Mouse (Mus musculus): ENCODE measurements around the gene Plch2.

Plch2 gene

DNA sequence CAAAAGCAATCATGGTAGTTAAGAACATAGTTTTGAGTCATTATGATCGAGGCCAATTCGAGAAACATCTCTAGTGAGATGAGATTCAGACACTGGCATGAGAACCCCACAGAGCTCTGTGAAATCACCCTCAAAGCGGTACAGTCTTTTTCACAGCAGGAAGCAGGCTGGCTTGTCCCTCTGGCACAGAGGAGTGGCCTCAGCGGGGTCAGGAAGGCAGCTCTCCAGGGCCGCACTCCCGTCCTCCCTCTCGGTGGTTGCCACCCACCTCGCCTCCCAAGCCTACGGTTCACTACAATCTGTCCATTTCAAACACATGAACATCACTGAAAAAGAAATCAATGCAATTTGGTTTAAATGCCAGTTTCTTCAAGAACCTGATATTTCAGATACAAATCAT is 17.8 kb upstream of the Plch2 start:
- DNase-seq (ENCODE audit: low spot score in 2 of 2) = no peak

DNA sequence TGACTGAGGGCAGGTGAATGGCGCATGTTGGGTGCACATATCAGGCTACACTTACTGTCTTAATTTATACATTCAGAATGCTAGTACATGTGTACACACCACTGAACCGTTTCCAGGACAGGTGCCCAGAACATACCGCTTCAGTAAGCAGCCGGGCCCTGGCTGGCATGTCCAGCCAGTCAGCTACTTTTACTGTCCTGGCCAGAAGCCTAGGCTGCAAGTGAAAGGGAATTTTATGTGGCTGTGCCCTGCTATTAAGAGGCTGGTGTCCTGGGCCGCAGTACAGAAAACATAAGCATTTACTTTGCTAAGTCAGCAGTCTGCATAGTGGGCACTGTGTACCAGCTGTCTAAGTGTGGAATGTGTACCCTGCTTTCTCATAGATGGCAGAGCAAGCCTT is 14.3 kb upstream of the Plch2 start:
- DNase-seq (ENCODE audit: low spot score in 2 of 2) = no peak

DNA sequence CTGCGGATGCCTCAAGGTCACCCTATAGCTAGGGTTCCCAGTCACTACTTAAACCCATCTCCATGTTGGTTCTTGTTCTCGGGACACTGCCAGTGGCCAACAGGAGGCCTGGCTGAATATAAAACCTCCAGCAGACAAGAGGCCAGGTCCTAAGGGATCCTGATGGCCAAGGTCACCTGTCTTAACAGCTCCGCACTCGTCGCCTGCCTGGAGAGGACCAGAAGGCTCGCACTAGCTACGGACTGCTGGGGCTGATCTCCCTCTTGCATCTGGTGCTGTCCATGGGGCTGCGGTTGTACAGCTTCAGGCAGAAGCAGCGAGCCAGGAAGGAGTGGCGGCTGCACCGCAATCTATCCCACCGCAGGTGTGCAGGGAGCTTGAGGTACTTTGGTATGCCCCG is 13.6 kb upstream of the Plch2 start:
- DNase-seq (ENCODE audit: low spot score in 2 of 2) = no peak

DNA sequence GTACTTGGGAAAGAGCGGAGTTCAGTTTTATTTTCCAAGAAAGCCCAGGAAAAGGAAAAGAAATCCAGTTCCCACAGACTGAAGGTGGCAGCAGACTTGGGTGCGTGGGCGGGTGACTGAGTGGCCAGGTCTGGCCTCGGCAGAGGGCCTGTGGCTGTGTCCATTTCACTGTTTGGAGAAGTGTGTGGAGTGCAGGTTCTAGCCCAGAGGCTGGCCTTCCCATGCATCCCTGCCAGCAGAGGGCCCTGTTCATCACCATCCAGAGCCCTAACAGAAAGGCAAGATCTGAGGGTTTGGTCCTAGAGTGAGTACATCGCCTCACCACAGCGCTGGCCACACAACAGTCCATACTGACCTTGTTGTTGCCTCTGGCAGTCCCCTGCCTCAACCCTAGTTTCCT is 12.6 kb upstream of the Plch2 start:
- DNase-seq (ENCODE audit: low spot score in 2 of 2) = no peak

DNA sequence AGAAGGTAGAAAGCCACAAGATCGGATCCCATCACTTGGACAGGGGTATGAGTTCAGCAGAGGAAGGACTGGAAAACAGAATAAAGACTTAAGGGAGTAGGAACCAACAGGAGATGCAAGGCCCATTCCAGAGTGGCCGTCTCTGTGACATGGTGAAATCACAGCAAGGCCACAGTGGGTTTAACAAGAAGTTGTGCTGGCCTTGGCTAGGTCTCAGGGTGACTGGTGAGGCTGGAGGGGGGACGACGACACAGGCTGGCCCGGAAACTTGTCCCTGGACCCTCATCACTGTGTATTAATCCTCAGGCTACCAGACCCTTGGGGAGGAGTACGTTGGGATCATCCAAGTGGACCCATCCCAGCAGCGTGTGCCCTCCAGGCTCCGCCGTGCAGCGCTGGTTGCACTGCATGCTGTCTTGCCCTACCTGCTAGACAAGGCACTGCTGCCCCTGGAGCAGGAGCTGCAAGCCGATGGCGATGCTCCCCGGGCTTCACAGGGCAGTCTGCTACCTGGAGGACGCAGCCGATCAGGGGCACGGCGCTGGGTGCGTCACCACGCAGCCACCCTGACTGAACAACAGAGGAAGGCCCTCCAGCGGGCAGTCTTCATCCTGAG is 11.9 kb upstream of the Plch2 start:
- no peak for DNase-seq (ENCODE audit: low spot score in 2 of 2)

DNA sequence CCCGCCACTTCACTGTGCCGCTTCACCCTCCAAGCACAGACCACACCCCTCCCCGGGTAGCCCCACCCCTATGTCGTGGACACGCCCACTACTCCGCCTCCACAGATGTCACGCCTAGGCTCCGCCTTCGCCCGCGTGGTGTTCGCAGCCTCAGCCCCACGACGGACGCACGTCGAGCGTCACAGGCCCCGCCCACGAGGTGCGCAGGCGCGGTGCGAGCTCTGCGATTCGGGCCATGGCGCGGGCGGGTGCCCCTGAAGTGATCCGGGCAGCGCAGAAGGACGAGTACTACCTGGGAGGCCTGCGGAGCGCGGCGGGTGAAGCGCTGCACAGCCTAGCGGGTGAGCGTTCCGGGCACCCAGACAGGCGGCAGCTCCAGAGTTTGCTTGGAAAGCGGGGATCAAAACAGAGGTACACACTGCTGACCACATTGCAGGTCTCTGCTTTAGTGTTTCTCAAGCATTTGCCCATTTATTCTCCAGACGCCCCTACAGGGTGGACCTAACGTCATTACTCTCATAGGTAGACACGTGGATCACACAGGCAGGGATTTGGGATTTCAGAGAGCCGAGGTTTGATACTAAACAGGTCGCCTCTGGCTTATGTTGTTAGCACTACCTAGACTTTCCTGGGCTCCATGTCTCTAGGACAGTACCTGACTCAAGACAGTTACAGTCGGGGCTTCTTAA is 10.4 kb upstream of the Plch2 start, which contains the start of gene Pex10:
Pex10 (plus strand) TSS at position 183 of the 689 bp plus-strand sequence.
- peak; percentile 91 to 95 for DNase-seq (ENCODE audit: low spot score in 2 of 2)

DNA sequence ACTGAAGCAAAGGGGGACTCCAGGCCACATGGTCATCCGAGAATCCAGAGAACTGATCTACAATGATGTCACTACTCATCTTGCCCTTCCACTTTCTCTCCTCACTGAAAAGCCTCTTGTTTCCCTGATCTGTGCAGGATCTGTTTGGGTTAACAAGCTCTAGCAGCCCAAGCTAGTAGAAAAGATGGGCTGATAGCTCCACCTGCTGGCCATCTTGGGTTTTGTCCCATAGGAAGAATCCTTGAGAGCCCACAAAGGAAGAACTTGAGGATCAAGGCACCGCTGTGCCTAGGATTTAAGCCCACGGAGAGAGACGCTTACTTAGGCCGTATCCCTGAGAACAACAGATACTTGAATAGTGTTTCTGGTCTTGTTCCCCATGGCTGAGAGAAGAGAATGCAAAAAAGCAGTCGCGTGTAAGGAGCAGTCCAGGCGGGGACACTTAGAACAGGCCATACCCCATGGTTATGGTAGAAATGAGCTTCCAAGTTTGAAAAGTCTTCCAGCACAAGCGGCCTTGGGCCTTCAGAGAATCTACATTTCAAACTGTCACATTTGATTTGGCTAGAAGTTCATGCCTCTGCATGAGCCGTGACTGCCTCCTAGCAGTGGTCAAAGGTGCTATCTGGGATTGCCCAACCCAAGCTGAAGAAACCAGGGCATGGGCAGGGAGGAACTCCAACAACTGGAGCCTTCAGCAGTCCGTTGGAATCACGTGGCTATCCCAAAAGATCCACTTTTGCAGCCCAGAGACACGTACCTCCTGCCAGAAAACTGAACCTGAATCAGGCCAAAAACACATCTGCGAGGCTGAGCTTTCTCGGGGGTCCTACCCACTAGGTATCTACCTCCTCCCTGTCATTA is 9.6 kb upstream of the Plch2 start:
- peak; percentile 87 to 94 for DNase-seq (ENCODE audit: low spot score in 2 of 2)

DNA sequence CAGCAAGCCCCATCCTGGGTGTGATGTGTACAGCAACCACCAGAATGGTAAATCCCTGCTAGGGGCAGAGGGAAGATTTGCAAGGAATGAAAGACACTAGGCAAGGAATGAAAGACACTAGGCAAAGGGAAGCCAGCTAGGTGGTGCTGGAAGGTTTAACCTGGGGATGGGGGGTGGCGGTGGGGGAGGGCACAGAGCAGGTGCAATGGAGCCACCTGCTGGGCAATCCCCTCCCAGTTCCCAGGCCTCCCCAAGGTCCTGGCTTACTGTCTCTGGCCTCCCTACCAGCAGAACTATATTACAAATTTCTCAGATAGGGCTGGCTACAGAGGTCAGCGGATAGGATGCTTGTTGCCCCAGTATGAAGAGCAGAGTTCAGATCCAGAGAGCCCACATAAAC is 7.9 kb upstream of the Plch2 start:
- no peak for DNase-seq (ENCODE audit: low spot score in 2 of 2)

DNA sequence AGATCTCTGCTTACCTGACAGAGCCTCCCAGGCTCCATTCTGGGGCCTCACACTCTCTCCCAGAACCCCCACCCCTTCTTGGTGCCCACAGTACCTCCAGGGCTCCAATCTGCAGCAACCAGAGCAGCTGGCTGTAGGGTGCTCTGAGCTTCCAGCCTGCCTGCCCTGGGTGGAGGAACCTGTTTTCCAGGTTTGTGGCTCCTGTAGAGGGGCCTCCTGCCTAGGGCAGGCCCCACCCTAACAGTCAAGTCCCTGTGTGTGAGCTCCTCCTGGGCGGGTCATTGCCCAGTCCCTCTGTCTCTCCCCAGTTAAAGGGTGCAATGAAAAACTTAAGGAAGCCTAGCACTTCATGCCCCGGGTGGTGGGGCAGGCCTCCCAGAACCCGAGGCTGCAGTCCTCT is 7.3 kb upstream of the Plch2 start:
- no peak for DNase-seq (ENCODE audit: low spot score in 2 of 2)

DNA sequence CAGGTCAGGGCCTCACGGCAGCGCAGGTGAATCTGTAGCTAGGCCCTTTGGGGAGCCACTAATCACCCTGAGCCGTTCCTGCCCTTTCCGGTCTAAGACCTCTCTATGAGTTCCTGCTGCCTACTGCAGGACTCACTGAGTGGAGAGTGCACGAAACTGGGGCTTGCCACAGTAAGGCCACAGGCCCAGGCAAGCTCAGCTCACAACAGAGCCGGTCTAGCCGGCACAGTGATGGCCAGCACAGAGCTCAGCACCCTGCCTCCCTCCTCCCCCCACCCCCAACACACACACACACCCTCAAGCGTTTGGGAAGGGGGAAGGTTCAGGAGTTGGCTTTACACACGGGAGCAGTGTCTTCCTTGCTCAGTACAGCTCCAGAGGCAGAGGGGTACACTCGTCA is 1.7 kb upstream of the Plch2 start:
- DNase-seq (ENCODE audit: low spot score in 2 of 2) = no peak

DNA sequence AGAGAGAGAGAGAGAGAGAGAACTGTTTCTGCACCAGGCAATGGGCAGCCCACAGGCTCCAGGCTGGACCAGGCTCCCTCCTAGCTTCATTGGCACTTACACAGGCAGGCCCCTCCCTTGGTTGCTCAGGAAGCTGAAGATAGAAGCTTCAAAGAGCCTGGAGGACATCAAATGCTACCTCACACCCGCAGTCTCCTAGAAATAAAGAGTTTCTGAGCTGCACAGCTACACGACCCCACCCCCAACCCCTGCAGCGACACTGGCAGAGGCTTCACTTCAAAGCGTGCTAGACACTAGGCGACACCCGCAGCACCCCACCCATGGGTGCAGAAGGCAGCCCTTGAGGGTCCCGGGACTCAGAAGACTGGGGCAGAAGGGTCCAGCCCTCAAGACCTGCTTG is 6.5 kb downstream of the Plch2 start:
- no peak for DNase-seq (ENCODE audit: low spot score in 2 of 2)

DNA sequence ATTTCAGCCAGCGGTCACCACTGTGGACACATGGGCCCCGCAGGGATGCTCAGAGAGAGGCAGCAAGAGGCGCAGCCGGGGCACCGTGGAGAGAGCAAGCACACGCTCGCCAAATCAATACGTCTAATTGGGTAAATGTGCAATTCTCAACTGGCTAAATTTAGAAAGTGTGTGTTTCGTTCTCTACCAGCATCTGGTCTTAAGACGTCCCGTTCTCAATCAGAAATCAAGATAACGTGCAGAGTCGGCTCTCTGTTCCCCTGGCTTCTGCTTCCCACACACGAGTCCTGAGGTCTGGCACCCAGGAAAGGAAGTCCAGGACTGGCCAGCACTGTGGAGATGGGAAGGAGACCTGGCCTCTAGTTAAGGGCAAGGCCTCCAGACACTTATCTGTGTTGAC is 9.9 kb downstream of the Plch2 start:
- no peak for DNase-seq (ENCODE audit: low spot score in 2 of 2)

DNA sequence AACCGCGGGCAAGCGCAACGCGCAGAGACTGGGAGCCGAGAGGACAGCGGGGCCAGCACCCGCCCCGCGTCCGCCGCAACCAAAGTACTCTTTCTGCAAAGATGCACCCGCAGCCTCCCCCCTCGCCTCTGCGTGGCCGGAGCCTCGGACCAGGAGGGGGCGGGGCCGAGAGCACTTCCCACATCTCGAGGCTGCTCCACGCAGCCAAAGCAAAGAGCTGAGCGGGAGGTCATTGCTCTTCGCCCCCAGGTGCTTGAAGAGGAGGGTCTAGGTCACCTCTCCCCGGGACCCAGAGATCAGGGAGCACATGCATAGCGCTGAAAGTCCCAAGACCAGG is 13.3 kb downstream of the Plch2 start:
- DNase-seq (ENCODE audit: low spot score in 2 of 2) = no peak

DNA sequence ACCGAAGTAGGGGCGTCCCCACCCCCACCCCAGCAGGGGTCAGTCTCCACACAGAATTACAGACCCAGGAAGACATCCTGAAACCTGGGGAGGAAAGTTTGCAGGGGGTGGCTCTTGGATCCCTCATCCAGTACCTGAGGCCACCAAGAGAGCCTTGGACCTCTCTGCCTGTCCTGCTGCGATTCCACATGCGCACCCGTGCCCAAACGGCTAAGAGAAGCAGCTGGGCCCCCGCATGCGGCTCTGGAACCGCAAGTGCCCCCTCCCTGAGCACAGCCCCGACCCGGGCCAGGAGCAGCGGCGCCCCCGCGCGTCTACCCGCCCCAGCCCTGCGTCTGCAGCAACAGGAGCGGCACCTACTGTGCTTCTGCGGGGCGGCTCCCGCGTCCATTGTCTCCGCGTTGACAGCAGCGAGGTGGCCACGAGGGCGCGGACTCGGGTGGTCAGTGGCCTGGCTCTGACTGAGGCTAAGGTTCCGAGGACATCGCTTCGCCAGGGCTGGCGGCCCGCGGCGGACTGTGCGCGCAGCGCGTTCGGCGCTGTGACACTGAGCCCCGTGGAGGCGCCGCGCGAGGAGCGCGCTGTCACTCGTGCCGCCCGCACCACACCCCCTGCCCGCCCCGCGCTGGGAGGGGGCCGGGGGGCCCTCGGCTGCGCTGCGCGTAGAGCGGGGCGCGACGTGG is 13.8 kb downstream of the Plch2 start:
- DNase-seq (ENCODE audit: low spot score in 2 of 2) = no peak

DNA sequence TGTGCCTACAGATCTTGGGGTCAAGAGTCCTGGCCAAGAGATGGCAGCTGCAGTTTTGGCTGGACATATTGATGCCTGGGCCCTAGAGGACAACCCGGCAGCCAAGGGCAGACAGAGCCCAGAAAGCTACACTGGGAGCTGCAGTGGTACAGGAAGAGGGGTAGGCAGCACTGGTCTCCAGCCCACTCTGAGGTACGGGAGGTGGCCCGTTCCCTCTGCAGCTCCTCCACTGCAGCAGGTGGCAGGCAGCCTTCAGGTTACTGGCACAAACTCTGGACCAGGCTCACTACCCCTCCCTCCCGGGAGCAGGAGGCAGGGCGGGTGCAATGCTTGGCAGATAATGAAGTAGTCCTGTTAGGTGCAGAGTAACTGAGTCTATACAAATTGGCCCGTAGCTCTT is 15.9 kb downstream of the Plch2 start:
- no peak for DNase-seq (ENCODE audit: low spot score in 2 of 2)

DNA sequence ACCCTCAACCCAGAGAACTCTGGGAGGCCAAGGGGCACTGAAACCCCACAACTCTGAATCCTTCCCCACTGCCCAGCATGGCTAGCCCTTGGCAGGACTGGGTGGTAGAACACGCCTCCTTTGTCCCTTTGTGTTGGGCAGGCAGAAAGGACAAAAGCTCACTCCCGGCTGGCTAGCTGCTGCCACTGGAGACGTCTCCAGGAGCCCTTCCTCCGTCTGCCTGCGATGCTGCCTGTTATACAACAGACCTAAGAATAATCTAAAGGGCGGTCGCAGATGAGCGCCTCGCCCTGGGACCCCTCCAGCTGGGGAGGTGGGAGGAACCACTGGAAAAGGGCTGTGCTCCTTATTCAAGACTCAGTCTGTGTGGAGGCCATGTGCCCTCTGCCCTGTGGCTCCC is 16.4 kb downstream of the Plch2 start:
- DNase-seq (ENCODE audit: low spot score in 2 of 2) = no peak

DNA sequence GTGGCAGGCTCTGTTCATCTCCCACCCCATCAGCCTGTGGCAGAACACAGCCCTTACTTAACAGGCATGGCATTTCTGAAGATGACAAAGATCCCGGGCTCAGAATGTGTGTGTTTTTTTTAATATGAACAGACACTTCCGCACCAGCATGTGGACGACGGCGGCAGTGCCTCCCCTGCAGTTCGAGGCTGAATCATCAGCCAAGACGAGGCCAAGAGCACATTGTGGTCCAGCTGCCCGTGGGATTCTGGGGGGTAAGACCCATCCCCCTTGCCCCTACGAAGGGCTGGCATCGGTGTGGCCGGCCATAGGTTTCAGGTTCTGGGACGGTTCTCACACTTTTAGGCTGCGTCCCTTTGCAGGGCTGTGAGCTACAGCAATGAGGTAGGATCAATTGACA is 21.8 kb downstream of the Plch2 start:
- DNase-seq (ENCODE audit: low spot score in 2 of 2) = no peak

DNA sequence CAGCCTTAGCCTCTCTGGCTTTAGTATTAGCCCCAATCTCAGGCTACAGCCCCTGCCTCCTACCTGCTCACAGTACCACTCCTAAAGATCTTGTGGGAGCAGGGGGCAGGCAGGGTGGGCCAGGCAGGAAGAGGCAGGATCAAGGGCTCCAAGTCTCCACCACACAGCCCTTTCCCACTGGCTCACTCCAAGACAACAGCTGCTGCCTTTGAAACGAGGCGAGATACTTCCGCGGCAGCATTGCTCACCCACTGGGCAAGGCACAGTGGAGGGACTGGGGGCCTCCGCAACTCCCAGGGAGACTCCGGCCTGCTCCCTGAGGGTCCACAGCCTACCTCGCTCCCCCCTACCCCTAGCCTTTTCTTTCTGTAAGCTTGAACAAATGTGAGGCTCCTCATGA is 22.4 kb downstream of the Plch2 start:
- no peak for DNase-seq (ENCODE audit: low spot score in 2 of 2)

DNA sequence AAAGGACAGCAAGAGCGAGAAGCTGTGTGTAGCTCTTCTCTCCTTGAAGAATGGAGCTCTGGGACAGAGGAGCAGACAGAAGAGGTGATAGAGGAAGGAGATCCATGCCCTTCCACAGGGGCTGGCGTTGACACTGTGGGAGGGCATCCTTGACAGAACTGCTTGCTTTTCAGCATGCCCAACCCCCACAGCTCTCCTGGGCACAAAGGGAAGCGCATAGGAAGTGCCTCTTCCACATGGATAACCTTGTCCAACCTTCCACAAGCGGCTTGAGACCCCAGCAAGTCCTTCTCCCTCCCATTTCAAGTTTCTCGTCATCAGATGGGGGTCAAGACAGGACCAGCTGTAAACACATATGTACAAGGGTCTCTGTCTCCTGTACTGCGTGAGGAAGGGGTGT is 23.5 kb downstream of the Plch2 start:
- DNase-seq (ENCODE audit: low spot score in 2 of 2) = no peak

DNA sequence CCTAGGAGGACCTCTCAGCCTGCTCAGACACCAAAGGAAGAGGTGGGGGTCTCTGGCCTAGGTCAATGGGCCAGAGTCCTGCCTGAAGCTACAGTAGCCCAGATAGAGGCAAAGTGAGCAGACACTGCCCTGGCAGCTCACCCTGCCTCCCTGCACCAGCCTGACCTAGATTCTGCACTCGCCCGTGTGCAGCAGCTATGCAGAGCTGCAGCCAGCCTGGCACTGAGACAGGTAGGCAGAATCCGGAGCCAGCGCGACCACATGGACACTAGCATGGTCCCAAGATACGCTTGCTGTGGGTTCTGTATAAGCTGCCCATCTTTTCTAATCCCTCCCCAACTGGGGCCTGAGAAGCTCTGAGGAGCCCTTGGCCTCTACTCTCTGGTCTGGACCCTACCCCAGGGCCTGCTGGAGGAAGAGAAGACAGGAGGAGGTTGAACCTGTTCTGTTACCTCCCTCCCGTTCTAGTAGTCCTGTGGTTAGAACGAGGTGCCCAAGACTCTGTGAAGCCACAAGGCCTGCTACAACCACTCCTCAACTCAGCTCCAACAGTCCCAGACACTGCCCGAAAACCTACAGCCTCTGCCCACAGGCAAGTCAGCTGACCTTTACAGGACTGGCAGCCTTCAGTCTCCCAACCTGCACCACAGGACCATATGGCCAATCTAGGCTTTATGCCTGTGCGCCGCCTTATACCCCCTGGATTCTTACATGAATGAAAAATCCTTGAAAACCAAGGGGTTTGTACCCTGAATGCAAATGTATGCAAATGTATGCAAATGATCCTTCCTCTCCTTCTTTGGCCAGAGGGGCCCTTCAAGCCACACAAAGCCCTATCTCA is 32.2 kb downstream of the Plch2 start:
- DNase-seq (ENCODE audit: low spot score in 2 of 2) = no peak

DNA sequence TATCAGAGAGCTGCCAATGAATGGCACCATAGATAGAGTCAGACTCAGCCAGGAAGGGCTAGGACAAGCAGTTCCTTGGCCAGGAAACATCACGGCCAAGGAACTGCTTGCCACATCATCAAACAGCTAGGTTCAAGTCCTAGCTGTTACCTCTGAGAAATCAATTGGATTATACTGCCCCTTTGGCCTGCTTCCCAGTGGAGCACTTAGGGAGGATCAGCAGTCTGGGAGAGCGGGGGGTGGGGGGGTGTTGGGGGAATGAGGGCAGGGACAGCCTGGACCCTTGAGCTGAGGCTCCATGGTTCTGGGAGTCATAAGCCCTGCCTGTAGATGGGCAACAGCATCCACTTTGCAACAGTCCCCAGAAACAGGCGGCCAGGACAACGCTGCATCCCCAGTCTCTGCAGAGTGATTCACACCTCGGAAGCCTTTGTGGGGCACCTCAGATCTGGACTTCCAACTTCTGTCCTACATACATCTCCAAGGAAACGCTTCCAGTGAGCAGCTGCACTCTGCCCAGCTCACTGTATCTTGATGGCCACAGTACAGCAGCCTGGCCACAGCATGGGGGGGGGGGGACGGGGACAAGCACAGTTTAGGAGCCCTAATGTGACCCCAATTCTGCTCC is 34.2 kb downstream of the Plch2 start:
- DNase-seq (ENCODE audit: low spot score in 2 of 2) = no peak

Measured in frontal cortex, postnatal 14 days (tissue).